Mouse (Mus musculus): ENCODE results near the gene Ogfod1.

Gene Ogfod1

DNA sequence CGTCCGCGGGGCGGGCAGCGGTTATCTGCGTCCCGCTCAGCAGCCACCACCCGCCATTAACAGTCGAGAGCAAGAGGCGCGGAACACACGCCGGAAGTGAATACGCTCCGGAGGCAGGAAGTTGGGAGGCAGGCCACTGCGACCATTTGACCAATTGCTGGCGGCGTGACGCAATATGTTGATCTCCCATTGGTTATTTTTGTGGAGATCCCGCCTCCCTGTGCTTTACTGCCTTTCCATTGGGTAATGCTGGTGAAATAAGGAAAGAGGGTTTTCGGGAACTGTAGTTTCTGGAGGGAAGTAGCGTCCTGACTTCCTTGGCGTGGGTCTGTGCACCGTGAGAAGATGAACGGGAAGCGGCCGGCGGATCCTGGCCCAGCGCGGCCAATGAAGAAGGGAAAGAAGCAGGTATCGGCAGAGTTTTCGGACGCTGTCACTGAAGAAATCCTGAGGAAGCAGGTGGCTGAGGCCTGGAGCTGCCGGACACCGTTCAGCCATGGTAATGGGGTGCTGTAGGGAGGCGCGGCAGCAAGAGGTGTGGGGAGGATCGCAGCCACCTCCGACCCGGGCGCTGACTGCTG, at the start of gene Ogfod1, which contains the start of gene Nudt21:
TSS of gene Ogfod1 (plus strand) at position 255 of the 581 bp plus-strand sequence.
TSS of gene Nudt21 (minus strand) at position 88 of the 581 bp plus-strand sequence.
- DNase-seq = peak; percentile 95 to 96

DNA sequence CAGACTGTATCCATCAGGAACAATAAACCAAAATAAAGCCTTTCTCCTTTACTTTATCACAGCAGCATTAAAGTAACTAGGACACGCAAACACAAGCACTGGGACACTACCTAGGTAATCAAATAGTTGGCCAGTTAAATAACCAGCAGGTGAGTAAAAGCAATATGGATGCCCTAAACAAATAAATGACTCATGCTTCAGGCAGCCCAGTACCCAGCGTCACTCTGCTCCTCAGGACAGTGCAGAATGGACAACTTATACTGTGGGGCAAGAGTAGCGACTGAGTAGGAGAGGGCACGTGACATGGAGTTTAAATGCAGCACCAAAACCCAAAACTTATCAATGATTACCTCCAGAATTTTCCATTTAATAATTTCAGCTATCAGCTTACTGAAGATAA, 47.3 kb upstream of the Ogfod1 start:
- DNase-seq = no peak

DNA sequence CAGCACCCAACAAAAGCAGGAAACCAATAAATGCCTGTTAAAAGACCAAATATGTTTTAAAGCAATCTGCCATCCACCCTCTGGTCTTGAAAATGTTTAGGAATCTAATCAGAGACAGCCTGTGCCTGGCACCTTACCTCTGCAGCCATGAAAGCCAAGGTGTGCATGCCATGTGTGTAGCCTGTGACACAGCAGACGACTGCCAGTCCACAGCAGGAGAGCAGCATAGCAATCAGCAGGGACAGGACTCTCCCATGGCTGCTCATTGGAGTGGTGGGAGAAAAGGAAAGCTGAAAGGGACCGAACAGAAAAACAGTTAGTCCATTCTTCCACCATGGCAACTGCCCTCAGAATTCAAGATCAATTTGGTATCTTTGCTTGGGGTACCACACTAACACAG, 38.0 kb upstream of the Ogfod1 start:
- DNase-seq = no peak

DNA sequence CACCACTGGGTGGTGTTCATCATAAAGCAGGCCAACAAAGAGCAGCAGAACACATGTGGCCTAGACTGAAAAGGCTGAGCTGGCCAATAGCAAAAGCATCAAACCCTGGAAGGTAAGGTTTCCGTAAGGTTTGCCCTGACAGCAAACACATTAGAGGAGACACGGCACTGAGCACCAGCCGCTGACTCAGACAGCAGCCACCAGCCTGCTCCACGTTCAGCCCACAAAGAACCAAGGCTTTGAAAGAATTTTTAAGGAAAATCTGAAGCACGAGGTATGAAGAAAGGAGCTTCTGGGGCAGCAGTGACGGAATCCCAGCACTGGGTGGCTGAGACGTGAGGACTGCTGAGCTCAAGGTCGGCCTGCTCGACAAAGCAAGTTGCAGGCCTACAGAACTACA, 32.9 kb upstream of the Ogfod1 start:
- no peak for DNase-seq

- DNase-seq = no peak
Measured at GRCm38 (mm10) chr8:94009243-94009845, 27.7 kb upstream of the Ogfod1 start.

- DNase-seq = no peak
Measured at GRCm38 (mm10) chr8:94010101-94010705, 26.8 kb upstream of the Ogfod1 start.

DNA sequence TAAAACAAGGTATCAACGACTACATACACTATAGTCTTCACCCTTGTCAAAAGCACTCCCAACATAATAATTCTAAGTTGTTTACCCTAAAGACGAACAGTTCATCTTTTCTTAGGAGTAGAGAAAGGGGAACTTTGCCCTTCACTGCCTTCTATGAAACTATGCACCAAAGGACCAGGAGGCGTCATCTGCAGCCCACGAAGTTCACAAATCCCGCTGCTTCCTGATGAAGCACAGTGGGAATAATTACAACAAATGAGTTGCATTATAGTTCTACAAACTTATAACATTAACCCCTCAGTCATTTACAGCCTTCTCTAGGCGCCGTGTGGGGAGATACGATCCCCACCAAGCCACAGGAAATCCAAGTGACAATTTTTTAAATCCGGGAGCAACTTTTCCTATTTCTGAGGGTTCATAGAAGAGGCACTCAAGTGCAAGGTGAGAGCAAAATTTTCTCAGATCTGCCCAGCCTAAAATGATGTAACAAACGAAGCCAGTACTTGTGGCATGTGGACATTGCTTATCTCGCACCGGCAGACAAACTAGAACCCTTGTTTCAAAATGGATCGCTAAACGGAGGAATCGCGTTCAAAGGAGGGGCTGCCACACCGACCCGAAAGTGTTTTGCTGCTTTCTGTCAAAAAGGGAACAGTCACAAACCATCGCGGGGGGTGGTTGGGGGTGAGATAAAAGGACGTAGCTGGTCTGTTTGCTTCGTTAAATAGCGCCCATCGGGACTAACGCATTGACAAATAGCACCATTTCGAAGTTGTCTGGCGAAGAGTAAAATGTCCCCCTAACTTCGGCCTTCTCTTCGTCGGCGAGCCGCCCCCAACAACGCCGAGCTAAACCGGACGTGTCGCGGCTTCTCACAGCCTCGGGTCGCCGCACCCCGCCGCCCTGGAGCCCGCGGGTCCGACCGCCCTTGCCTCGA, 25.7 kb upstream of the Ogfod1 start:
- DNase-seq = peak in 1 of 2 experiments; percentile 8

- DNase-seq = peak; percentile 56 to 58
Measured at GRCm38 (mm10) chr8:94012013-94012951, 24.7 kb upstream of the Ogfod1 start, which contains the start of gene Amfr. Amfr (minus strand) TSS chr8:94012842.

GRCm38 (mm10) chr8:94013026-94013612, 23.9 kb upstream of the Ogfod1 start:
- no peak for DNase-seq

DNA sequence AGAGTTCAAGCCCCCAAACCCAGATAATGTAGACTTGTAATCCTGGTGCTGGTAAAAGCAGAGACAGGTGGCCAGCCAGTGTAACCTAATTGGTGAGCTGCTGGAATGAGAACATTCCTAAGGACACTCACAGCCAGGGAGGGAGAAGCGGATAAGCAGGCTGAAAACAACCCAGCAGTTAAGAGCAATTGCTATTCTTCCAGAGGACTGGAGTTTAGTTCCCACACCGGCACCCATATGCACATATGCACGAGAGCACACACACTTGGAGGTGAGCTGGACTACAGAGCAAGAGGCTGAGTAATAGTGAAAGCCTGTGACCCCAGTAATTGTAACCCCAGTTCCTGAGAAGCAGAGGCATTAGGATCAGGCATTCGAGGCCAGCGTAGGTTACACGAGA, 13.1 kb upstream of the Ogfod1 start:
- DNase-seq = no peak

DNA sequence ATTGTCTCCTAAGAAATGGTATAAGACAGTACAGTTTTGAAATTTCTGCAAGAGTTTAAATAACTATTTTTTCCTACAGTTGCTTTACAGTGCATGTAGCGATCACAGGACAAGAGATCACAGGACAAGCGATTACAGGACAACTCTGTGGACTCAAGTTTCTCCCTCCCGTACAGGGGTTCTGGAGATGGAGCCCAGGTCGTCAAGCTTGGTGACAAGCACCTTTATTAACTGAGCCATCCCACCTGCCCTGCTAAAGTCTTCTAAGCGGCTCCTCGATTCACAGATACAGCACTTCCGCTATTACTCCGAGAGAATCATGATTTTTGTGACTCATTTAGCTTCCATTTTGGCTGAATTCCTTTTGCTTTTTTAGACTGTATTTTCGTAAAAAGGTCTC, 7.3 kb upstream of the Ogfod1 start:
- DNase-seq = no peak

GRCm38 (mm10) chr8:94033601-94034000, 3.4 kb upstream of the Ogfod1 start:
- no peak for DNase-seq

DNA sequence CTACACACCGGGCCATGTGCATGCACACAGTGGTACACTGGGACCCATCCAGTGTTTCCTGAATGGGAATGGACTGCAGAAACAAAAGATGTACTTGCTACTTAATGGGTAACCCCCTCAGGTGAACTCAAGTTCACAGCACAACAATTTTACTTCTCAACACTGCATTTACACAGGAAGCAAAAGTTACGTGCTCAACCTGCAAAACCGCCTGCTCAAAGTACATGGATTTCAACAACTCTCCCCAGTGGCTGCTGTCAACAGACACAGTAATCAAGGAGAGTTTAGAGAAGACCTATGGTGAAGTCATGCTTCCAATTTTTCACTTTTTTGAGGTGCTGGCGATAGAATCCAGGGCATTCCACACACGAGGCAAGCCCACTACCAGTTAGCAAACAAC, 1.8 kb upstream of the Ogfod1 start:
- no peak for DNase-seq

GRCm38 (mm10) chr8:94036541-94036940, 457 bp upstream of the Ogfod1 start:
- DNase-seq = peak; percentile 53 to 61

GRCm38 (mm10) chr8:94037806-94038205, 808 bp downstream of the Ogfod1 start:
- DNase-seq = peak; percentile 17 to 55

GRCm38 (mm10) chr8:94047845-94048244, 10.8 kb downstream of the Ogfod1 start:
- no peak for DNase-seq

- no peak for DNase-seq
Measured at GRCm38 (mm10) chr8:94052696-94053095, 15.7 kb downstream of the Ogfod1 start.

DNA sequence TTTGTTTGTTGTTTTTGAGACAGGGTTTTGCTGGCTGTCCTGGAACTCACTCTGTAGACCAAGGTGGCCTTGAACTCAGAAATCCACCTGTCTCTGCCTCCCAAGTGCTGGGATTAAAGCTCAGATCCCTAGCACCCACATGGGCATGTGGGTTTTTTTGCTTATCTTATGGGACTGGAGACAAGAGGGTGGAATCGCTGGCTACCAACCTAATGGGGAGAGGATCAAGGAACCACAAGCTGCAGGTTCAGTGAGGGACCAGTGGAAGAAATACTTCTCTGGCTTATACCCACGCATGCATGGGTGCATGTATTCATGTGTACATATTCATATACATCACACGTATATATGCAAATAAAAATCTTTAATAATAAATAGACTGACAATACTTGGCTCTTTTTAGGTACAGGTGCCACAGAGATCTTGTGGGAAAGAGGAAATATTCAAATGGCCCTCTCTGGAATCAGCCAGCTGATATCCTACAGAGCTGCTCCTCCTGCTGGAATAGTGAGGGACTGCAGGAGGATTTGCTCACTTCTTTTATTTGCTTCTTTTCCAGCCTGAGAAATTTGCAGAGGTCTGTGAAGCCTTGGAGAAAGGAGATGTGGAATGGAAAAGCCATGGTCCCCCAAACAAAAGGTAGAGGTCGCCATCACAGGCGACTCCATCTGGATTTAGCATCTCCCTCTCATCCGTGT, 20.3 kb downstream of the Ogfod1 start:
- DNase-seq = peak; percentile 17 to 21

GRCm38 (mm10) chr8:94066121-94066863, 29.3 kb downstream of the Ogfod1 start:
- DNase-seq = no peak

DNA sequence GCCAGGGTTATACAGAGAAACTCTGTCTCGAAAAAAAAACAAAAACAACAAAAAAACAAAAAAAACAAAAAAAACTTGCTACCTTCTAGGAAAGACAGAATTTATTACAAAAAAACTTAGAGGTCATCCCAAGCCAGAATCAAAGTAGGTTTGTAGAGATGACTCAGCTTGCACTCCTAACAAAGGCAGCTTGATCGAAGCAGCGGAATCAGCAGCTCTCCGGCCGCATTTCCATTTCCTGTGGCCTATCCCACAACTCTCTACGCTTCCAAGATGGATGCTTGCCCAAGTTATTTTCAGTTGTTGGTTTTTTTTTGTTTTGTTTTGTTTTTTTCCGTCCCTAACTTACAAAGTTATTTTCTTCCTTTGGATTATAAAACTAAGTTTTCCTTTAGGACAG, 31.8 kb downstream of the Ogfod1 start:
- no peak for DNase-seq

All from lung, adult 18-20 months (tissue).